Mouse (Mus musculus): ENCODE measurements around the gene Meis1. TPM values are rescaled to one million over a fixed set of nuclear protein-coding genes. Genes with fewer than 3 reads are reported as not detected.

Gene Meis1
- total RNA-seq, 1 experiment = 6.2 TPM

DNA sequence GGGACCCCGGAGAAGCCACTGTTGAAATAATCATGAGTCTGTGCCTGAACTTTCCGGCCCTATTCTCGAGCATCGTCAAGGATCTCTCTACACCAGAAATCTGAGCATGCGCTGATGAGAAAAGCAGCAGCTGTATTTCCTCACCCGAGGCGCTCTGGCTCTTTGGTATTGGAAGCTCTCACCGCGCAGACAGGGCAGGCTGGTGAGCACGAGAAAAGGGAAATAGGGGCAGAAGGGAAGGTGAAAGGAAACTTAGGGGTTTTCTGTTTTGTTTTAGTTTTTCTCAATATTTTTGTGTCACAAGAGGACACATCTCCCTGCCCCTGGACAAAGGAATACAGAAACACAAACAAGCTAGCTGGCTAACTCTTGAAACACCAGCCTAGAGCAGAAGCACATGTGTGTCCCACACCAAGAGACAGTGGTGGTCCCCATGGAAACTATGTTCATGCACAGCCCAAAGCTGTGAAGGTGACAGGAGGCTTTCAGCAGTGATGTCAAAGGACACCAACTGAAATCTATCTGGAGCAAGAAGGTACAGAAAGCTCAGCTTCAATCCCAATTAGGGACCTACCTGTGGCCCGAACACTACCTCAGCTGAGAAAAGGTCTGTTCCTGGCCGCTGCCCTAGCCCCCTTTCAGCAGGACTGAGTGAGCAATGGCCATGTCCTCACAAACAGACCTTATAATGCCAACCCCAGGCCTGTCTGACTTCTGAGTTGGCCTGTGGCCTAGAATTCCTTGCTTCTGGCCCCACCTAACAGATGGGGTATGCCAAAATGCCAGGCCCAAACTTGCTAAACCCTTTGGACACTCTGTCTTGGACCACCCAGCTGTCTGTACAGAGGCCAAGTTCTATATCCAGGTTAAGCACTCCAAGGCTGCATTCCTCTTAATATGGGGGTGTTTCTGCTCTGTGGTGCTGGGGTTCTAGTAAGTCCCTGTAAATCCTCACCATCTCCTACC is 60.7 kb downstream of the Meis1 start:
- Histone ChIP-seq H3K9me3 (ENCODE audit: control insufficient read depth, insufficient read depth, low read depth, low read length) (no peaks in the 10 kb centered on the region), H3K36me3 (ENCODE audit: control insufficient read depth, insufficient read depth, low read length, poor library complexity, severe bottlenecking) (no peaks in the 10 kb centered on the region), H3K27ac (ENCODE audit: insufficient read depth, low read depth, low read length, poor library complexity, severe bottlenecking) (peak overlapping the region; percentile 35), H3K4me1 (ENCODE audit: control insufficient read depth in 2 of 2, insufficient read depth in 2 of 2, low read length in 2 of 2, poor library complexity in 1 of 2) (peaks cover 6 to 10% of the 10 kb centered on the region in 2 experiments; a peak in 3 of 4 replicates), H3K4me3 (ENCODE audit: insufficient read depth in 1 of 2, low read depth in 1 of 2, low read length in 2 of 2, poor library complexity in 1 of 2, severe bottlenecking in 1 of 2) (peak overlapping the region in 1 of 2 experiments; percentile 38; a peak in 1 of 4 replicates), H3K9ac (ENCODE audit: insufficient read depth, low read depth, low read length, poor library complexity, severe bottlenecking) (no peak overlapping the region; the same call in 1 of the 2 replicates)
- in situ Hi-C loops (cut with MboI; ENCODE audit: low sequenced_read_pairs in 2 of 2, unreplicated experiment in 2 of 2) = no loop called here
- DNase-seq (ENCODE audit: low read depth, low spot score) = peak; percentile 51
- TF ChIP-seq ZC3H11A (IDR thresholded peaks at IDR 0.05; ENCODE audit: borderline replicate concordance, low read depth, low read length) = no peak
- TF ChIP-seq CHD2 (IDR thresholded peaks at IDR 0.05; ENCODE audit: low read depth, low read length) = no peak
- no peak for TF ChIP-seq MAFK (IDR thresholded peaks at IDR 0.05; ENCODE audit: insufficient read depth, low read depth, low read length)

DNA sequence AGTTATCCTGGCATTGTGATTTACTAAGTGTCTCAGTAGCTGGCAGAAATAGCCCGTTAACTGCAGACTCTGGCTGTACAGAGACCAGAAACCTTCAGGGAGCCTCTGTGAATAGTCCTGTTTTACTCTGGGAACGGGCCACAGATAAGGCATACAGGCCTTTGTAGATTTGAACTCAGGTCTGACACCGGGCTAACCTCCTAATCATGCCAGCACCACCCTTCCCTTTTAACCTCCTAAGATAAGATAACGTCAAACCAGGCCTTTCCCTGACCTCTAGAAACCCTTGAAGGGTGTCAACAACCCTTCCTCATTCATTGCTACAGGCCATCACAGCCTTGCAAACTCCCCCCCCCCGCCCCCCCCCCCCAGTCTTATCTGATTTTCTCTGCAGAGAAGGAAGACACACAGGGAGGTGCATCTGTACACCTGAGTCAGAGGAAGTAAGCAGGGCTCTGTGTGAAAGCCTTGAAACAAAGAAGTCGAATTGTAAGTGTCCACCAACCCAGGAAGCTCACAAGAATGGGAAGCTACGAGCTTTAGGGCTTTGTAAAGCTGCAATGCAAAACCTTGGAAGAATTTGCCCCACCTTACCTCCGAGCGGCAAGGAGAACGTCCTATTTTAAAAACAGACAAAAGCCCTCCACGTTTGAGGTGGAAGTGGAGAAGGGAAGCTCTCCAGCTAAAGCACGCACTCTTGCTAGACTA is 61.5 kb downstream of the Meis1 start:
- no peak overlapping the region; the same call in 1 of the 2 replicates for H3K9ac ChIP-seq (ENCODE audit: insufficient read depth, low read depth, low read length, poor library complexity, severe bottlenecking)
- H3K27ac ChIP-seq (ENCODE audit: insufficient read depth, low read depth, low read length, poor library complexity, severe bottlenecking) = peak overlapping the region; percentile 66
- no peaks in the 10 kb centered on the region for H3K36me3 ChIP-seq (ENCODE audit: control insufficient read depth, insufficient read depth, low read length, poor library complexity, severe bottlenecking)
- TF ChIP-seq ZC3H11A (IDR thresholded peaks at IDR 0.05; ENCODE audit: borderline replicate concordance, low read depth, low read length) (no peak), HCFC1 (IDR thresholded peaks at IDR 0.05; ENCODE audit: borderline replicate concordance, insufficient read depth, low read length) (no peak), ZNF384 (IDR thresholded peaks at IDR 0.05; ENCODE audit: low read depth, low read length) (no peak), MAFK (IDR thresholded peaks at IDR 0.05; ENCODE audit: insufficient read depth, low read depth, low read length) (no peak), CHD2 (IDR thresholded peaks at IDR 0.05; ENCODE audit: low read depth, low read length) (no peak)
- H3K4me1 ChIP-seq (ENCODE audit: control insufficient read depth in 2 of 2, insufficient read depth in 2 of 2, low read length in 2 of 2, poor library complexity in 1 of 2) = peaks cover 6 to 10% of the 10 kb centered on the region in 2 experiments; a peak in 3 of 4 replicates
- peak overlapping the region in 1 of 2 experiments; percentile 38; a peak in 1 of 4 replicates for H3K4me3 ChIP-seq (ENCODE audit: insufficient read depth in 1 of 2, low read depth in 1 of 2, low read length in 2 of 2, poor library complexity in 1 of 2, severe bottlenecking in 1 of 2)
- DNase-seq (ENCODE audit: low read depth, low spot score) = peak; percentile 53
- in situ Hi-C loops (cut with MboI; ENCODE audit: low sequenced_read_pairs in 2 of 2, unreplicated experiment in 2 of 2) = no loop called here
- H3K9me3 ChIP-seq (ENCODE audit: control insufficient read depth, insufficient read depth, low read depth, low read length) = no peaks in the 10 kb centered on the region

DNA sequence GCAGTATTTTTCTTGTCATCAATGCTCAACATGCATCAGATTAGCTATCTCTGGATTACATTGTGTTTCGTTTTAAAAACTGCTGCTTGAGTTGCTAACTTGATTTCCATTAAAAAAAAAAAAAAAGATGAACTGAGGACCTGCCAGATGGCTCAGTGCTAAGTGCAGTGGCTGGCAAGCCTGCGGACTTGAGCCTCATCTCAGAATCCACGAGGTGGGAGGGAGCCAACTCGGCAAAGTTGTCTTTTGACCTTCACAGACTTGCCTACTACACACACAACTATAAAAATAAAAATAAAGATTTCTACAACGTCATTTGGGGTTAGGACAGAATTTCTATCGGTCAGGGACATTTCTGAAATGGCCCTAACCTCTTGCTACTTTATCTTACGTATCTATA is 62.8 kb downstream of the Meis1 start:
- H3K4me1 ChIP-seq (ENCODE audit: control insufficient read depth in 2 of 2, insufficient read depth in 2 of 2, low read length in 2 of 2, poor library complexity in 1 of 2) = peaks cover 6 to 10% of the 10 kb centered on the region in 2 experiments; a peak in 3 of 4 replicates
- no peak overlapping the region for H3K27ac ChIP-seq (ENCODE audit: insufficient read depth, low read depth, low read length, poor library complexity, severe bottlenecking)
- no peak overlapping the region for H3K4me3 ChIP-seq (ENCODE audit: insufficient read depth in 1 of 2, low read depth in 1 of 2, low read length in 2 of 2, poor library complexity in 1 of 2, severe bottlenecking in 1 of 2)
- H3K36me3 ChIP-seq (ENCODE audit: control insufficient read depth, insufficient read depth, low read length, poor library complexity, severe bottlenecking) = no peaks in the 10 kb centered on the region
- no peaks in the 10 kb centered on the region for H3K9me3 ChIP-seq (ENCODE audit: control insufficient read depth, insufficient read depth, low read depth, low read length)
- no peak for DNase-seq (ENCODE audit: low read depth, low spot score)
- TF ChIP-seq CHD2 (IDR thresholded peaks at IDR 0.05; ENCODE audit: low read depth, low read length) = no peak
- TF ChIP-seq ZC3H11A (IDR thresholded peaks at IDR 0.05; ENCODE audit: borderline replicate concordance, low read depth, low read length) = no peak
- no peak for TF ChIP-seq ZNF384 (IDR thresholded peaks at IDR 0.05; ENCODE audit: low read depth, low read length)
- no peak for TF ChIP-seq HCFC1 (IDR thresholded peaks at IDR 0.05; ENCODE audit: borderline replicate concordance, insufficient read depth, low read length)
- TF ChIP-seq MAFK (IDR thresholded peaks at IDR 0.05; ENCODE audit: insufficient read depth, low read depth, low read length) = no peak
- in situ Hi-C loops (cut with MboI; ENCODE audit: low sequenced_read_pairs in 2 of 2, unreplicated experiment in 2 of 2) = no loop called here
- H3K9ac ChIP-seq (ENCODE audit: insufficient read depth, low read depth, low read length, poor library complexity, severe bottlenecking) = no peak overlapping the region

DNA sequence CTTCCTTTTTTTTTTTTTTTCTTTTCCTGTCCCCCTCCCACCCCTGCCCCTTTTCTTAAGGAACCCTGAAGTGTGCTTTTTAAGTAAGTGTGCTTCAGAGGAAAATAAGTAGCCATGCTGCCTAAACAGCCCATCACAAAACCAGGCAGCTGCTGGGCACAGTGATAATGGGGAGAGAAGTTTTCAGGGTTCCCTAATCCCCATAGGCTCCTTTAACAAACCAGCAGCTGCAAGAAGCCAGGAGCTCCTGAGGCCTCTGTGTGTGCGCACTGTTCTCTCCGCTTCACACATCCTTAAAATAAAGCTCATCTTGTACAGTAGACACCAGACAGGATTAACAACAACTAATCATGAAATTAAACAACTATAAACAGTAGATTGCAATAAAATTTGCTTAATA is 63.9 kb downstream of the Meis1 start:
- H3K36me3 ChIP-seq (ENCODE audit: control insufficient read depth, insufficient read depth, low read length, poor library complexity, severe bottlenecking) = no peaks in the 10 kb centered on the region
- no peak for DNase-seq (ENCODE audit: low read depth, low spot score)
- H3K4me1 ChIP-seq (ENCODE audit: control insufficient read depth in 2 of 2, insufficient read depth in 2 of 2, low read length in 2 of 2, poor library complexity in 1 of 2) = peaks cover 6 to 10% of the 10 kb centered on the region in 2 experiments; a peak in 3 of 4 replicates
- H3K4me3 ChIP-seq (ENCODE audit: insufficient read depth in 1 of 2, low read depth in 1 of 2, low read length in 2 of 2, poor library complexity in 1 of 2, severe bottlenecking in 1 of 2) = no peak overlapping the region
- H3K9ac ChIP-seq (ENCODE audit: insufficient read depth, low read depth, low read length, poor library complexity, severe bottlenecking) = no peak overlapping the region
- H3K27ac ChIP-seq (ENCODE audit: insufficient read depth, low read depth, low read length, poor library complexity, severe bottlenecking) = no peak overlapping the region
- no peak for TF ChIP-seq HCFC1 (IDR thresholded peaks at IDR 0.05; ENCODE audit: borderline replicate concordance, insufficient read depth, low read length)
- no peak for TF ChIP-seq ZC3H11A (IDR thresholded peaks at IDR 0.05; ENCODE audit: borderline replicate concordance, low read depth, low read length)
- no peak for TF ChIP-seq CHD2 (IDR thresholded peaks at IDR 0.05; ENCODE audit: low read depth, low read length)
- TF ChIP-seq MAFK (IDR thresholded peaks at IDR 0.05; ENCODE audit: insufficient read depth, low read depth, low read length) = no peak
- no peak for TF ChIP-seq ZNF384 (IDR thresholded peaks at IDR 0.05; ENCODE audit: low read depth, low read length)
- in situ Hi-C loops (cut with MboI; ENCODE audit: low sequenced_read_pairs in 2 of 2, unreplicated experiment in 2 of 2) = no loop called here
- no peaks in the 10 kb centered on the region for H3K9me3 ChIP-seq (ENCODE audit: control insufficient read depth, insufficient read depth, low read depth, low read length)

Data from ES-E14 (cell line).